Mouse (Mus musculus) heart, adult 9 months (tissue): ENCODE data around the gene Cfap65.

Experiments
- DNase-seq, 2 experiments: peaks; one replicate each; pipeline ENCODE4 v3.0.0; 2022; ENCODE audit warnings: low spot score in 2 of 2

The Cfap65 gene

GRCm38 (mm10) chr1:74939762-74940161 lies 4.4 kb upstream of the Cfap65 start:
- no peak for DNase-seq

- DNase-seq: no peak
Observed at GRCm38 (mm10) chr1:74936221-74936830, 927 bp upstream of the Cfap65 start.

GRCm38 (mm10) chr1:74927621-74928296 lies 7.6 kb downstream of the Cfap65 start:
- no peak for DNase-seq

- DNase-seq: peak in 1 of 2 experiments; percentile 33
Observed at GRCm38 (mm10) chr1:74926721-74927120, 8.7 kb downstream of the Cfap65 start.

GRCm38 (mm10) chr1:74924464-74924863 lies 10.9 kb downstream of the Cfap65 start:
- DNase-seq: no peak

GRCm38 (mm10) chr1:74915706-74916105 lies 19.7 kb downstream of the Cfap65 start:
- DNase-seq: no peak

GRCm38 (mm10) chr1:74902191-74902590 lies 33.2 kb downstream of the Cfap65 start:
- DNase-seq: no peak

- no peak for DNase-seq
Observed at GRCm38 (mm10) chr1:74901686-74902085, 33.7 kb downstream of the Cfap65 start.

GRCm38 (mm10) chr1:74900341-74901285 lies 34.8 kb downstream of the Cfap65 start:
- no peak for DNase-seq

- no peak for DNase-seq
Observed at GRCm38 (mm10) chr1:74898656-74899431, 36.6 kb downstream of the Cfap65 start.

GRCm38 (mm10) chr1:74897976-74898375 lies 37.4 kb downstream of the Cfap65 start:
- no peak for DNase-seq

- peak in 1 of 2 experiments; percentile 15 for DNase-seq
Observed at GRCm38 (mm10) chr1:74894966-74895365, 40.4 kb downstream of the Cfap65 start.

GRCm38 (mm10) chr1:74893134-74893855 lies 42.1 kb downstream of the Cfap65 start, which contains the start of gene Cryba2:
Gene Cryba2, minus strand, starts transcription at chr1:74893143.
- DNase-seq: no peak

- no peak for DNase-seq
Observed at GRCm38 (mm10) chr1:74892351-74893133, 42.9 kb downstream of the Cfap65 start.

- no peak for DNase-seq
Observed at GRCm38 (mm10) chr1:74891513-74891912, 43.9 kb downstream of the Cfap65 start.

GRCm38 (mm10) chr1:74885369-74886042 lies 49.9 kb downstream of the Cfap65 start, which contains the start of gene Fev:
Gene Fev, minus strand, starts transcription at chr1:74885419.
- DNase-seq: no peak

GRCm38 (mm10) chr1:74884196-74885141 lies 50.9 kb downstream of the Cfap65 start:
- DNase-seq: no peak

GRCm38 (mm10) chr1:74883441-74883840 lies 52.0 kb downstream of the Cfap65 start:
- DNase-seq: no peak
